Mouse (Mus musculus) bone marrow, adult 2 months (tissue): ENCODE data around the gene Pak2.

ENCODE experiments used
- CTCF ChIP-seq: fragments of 200-500 bp; IDR thresholded peaks from 2 replicates; pipeline ENCODE4 v1.5.1; 2011; ENCODE audit warnings: low read length, control low read depth; ENCODE audit not compliant: control insufficient read depth, insufficient read depth
- POLR2A ChIP-seq: fragments of 200-500 bp; IDR thresholded peaks from 2 replicates; pipeline ENCODE4 v1.6.1; 2011; ENCODE audit warnings: low read depth, mild to moderate bottlenecking, control low read depth, low read length, borderline replicate concordance; ENCODE audit not compliant: control insufficient read depth

GRCm38 (mm10) chr16:32078408-32078990, 643 bp downstream of the Pak2 start:
- TF ChIP-seq POLR2A (no peak), CTCF (no peak)
